Mouse (Mus musculus) heart, postnatal 0 days (tissue): ENCODE results near the gene Nid1. TPM values are rescaled to one million over a fixed set of nuclear protein-coding genes. Genes with fewer than 3 reads are reported as not detected.

Experiments used
- ATAC-seq: fragments of 200-750 bp; cut with Nextera tagmentation; 2 replicates; pipeline ENCODE4 v1.8.0; 2017; ENCODE audit warnings: low read depth, moderate number of reproducible peaks, moderate library complexity; ENCODE audit not compliant: insufficient read depth
- DNase-seq: peaks from one replicate; pipeline ENCODE4 v3.0.0-alpha.2; 2016; ENCODE audit warnings: low spot score
- H3K27ac ChIP-seq: fragments of 300-500 bp; sonication (generic); 2 replicates; pipeline ENCODE4 v1.5.1; 2014; ENCODE audit warnings: low read depth, mild to moderate bottlenecking
- H3K27me3 ChIP-seq: fragments of 300-500 bp; sonication (generic); 2 replicates; pipeline ENCODE4 v1.6.1; 2014; ENCODE audit warnings: low read length, mixed read lengths; ENCODE audit not compliant: control insufficient read depth, insufficient read depth
- H3K36me3 ChIP-seq: fragments of 300-500 bp; sonication (generic); replicated peaks from 2 replicates; pipeline ENCODE4 v1.6.1; 2014; ENCODE audit warnings: low read length, mixed read lengths; ENCODE audit not compliant: control insufficient read depth, insufficient read depth
- H3K4me1 ChIP-seq: fragments of 300-500 bp; sonication (generic); 2 replicates; pipeline ENCODE4 v1.6.1; 2014; ENCODE audit warnings: antibody characterized with exemption; ENCODE audit not compliant: control insufficient read depth, insufficient read depth
- H3K4me2 ChIP-seq: fragments of 300-500 bp; sonication (generic); 2 replicates; pipeline ENCODE4 v1.6.1; 2014; ENCODE audit warnings: low read depth, mild to moderate bottlenecking, low read length, moderate library complexity
- H3K4me3 ChIP-seq: fragments of 300-500 bp; sonication (generic); 2 replicates; pipeline ENCODE4 v1.5.1; 2014; ENCODE audit warnings: low read depth, low read length
- H3K9ac ChIP-seq: fragments of 300-500 bp; sonication (generic); replicated peaks from 2 replicates; pipeline ENCODE4 v1.6.1; 2014; ENCODE audit warnings: low read depth, low read length, mixed read lengths
- H3K9me3 ChIP-seq: fragments of 300-500 bp; sonication (generic); replicated peaks from 2 replicates; pipeline ENCODE4 v1.6.1; 2016; ENCODE audit warnings: low read length; ENCODE audit not compliant: control insufficient read depth
- CTCF ChIP-seq: IDR thresholded peaks from 2 replicates; pipeline ENCODE4 v1.5.1; 2016; ENCODE audit warnings: antibody characterized with exemption, control low read depth, low read depth
- EP300 ChIP-seq: IDR thresholded peaks from 2 replicates; pipeline ENCODE4 v1.6.1; 2016; ENCODE audit warnings: antibody characterized with exemption, low read depth
- WGBS: fragments of 180-500 bp; shearing (Covaris S2); extraction: QIAGEN DNeasy Blood & Tissue Kit; methylation state at CpG from one replicate; pipeline ENCODE4 v1.1.7; 2014; 5-methylcytosine and 5-hydroxymethylcytosine counted together
- polyA plus RNA-seq: library from polyadenylated mRNA; unstranded; fragments of >200 nt; fragmentation: Nextera tagmentation; extraction: Ambion mirVana; gene quantifications from 2 replicates; pipeline ENCODE4 v1.2.1, GENCODE M21; 2015
- total RNA-seq: library from RNA; depleted of rRNA; stranded (reverse); fragments of >200 nt; gene quantifications from 2 replicates; pipeline ENCODE4 v1.2.3, GENCODE M21; 2014; ENCODE audit warnings: low replicate concordance

Nid1 gene
- total and polyA plus RNA-seq, 2 experiments from 2014 or later = 50.2 to 127 TPM

DNA sequence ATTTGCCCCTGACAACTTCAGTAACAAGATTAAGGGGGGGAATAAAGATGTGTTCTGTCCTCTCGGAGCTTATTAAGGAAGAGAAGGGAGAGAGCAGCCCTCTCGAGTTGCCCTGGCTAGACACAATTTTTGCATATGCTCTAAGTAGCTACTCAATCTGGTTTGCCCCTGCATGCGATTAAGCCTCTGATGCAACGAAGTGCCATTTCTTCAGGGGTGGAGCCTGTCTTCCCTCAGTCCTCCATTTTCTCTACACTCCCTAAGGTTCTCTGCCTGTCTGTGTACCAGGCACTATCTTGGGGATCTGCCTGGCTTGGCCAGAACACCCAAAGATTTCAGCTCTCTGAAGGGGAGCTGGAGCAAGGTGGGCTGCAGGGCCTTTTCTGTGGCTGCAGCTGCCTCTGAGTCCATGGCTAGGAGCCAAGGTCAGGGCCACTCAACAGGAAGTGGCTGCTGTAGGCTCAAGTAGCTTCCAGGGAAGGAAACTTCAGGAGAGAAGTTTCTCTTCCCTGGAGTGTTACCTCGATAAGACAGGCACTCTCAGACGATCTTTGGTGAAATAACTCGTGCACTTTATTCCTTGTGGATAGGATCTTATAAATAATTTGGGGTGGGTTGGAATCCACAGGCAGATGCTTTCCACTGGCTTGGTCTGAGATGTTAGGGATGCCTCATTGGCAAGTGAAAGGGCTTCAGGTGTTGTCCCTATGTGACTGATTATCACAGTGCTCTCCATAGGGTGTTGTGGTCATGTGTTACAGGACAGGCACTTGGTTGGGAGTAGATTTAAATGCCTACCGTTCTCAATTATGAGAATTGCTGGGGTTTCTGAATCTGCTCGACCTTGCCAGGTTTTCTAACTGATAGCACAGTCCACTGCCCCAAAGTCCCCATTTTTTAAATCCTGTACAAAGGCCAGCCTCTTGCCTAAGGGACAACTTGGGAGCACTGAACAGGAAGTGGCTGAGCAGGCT, 112.6 kb downstream of the Nid1 start:
- Histone ChIP-seq H3K27me3 (no peaks in the 10 kb centered on the region), H3K36me3 (no peaks in the 10 kb centered on the region), H3K27ac (no peak overlapping the region), H3K9me3 (no peaks in the 10 kb centered on the region), H3K4me3 (no peak overlapping the region), H3K4me2 (no peak overlapping the region), H3K4me1 (peaks cover 7% of the 10 kb centered on the region; the same call in 1 of the 2 replicates), H3K9ac (no peak overlapping the region)
- no peak for DNase-seq
- 56% methylated on average over 9 of the region's 9 CpGs for WGBS
- TF ChIP-seq CTCF (no peak), EP300 (no peak)
- ATAC-seq = no peak

DNA sequence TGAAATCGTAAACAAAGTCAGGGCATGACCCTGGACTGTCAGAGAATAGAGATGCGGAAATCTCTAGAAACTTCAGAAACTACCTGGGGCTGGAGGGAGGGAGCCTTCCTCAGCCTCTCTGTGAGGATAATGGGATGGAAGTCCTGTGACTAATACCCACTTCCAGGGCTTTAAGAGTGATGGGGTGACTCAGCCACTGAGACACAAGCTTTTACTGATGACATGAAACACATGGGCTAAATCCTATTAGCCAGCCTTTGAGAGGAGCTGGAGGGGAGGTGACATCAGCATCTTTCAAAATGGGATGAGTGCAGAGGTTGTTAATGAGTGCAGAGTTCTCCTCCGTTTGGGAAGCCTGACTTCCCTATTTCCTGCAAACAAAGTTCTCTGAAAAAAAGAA, 114.7 kb downstream of the Nid1 start:
- DNase-seq (no peak), ATAC-seq (no peak)
- H3K9ac ChIP-seq = no peak overlapping the region
- no peak overlapping the region for H3K4me2 ChIP-seq
- no peaks in the 10 kb centered on the region for H3K27me3 ChIP-seq
- no peak overlapping the region for H3K27ac ChIP-seq
- peaks cover 7% of the 10 kb centered on the region; the same call in 1 of the 2 replicates for H3K4me1 ChIP-seq
- TF ChIP-seq EP300 (no peak), CTCF (no peak)
- H3K36me3 ChIP-seq = no peaks in the 10 kb centered on the region
- no peaks in the 10 kb centered on the region for H3K9me3 ChIP-seq
- 49% methylated on average over 3 of the region's 3 CpGs for WGBS
- H3K4me3 ChIP-seq = no peak overlapping the region

DNA sequence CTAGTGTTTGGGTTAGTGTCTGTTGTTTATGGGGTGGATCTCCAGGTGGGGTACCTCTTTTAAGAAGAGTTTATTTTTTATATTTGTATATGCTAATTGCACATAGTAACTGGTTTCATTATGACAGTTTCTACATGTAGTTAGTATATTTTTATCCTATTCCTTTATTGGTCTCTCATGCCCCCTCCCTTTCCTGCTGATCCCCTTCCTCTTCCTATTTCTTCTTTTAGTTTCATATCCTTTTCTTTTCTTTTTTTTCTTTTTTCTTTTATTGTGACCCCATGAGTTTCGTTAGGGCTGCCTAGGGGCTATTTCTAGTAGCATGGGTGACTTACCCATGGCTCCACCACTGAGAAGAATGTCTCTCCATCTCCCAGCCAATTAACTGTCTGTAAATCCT, 116.3 kb downstream of the Nid1 start:
- no peak overlapping the region for H3K27ac ChIP-seq
- WGBS = 37% methylated on average over 1 of the region's 1 CpGs

DNA sequence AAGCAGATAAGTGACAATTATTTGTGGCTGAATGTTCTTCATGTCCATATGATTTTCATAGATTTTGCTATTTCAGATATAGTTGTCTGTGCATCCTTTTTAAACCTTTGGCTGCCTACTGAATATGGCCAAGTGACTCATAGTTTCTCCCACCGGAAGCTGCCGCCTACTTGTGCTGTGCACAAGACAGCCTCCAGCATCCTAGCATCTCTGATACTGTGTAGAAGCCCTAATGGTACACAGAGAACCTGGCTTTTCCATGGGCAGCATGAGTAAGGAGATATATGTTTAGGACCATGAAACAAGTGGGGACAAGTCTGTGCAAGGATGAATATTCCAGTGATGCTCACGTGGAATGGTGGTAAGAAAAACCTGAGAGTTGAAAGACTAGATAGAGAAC, 117.8 kb downstream of the Nid1 start:
- H3K4me1 ChIP-seq = peaks cover 3% of the 10 kb centered on the region; the same call in 1 of the 2 replicates
- no peaks in the 10 kb centered on the region for H3K9me3 ChIP-seq
- no peaks in the 10 kb centered on the region for H3K27me3 ChIP-seq
- no peak for DNase-seq
- H3K4me2 ChIP-seq = no peak overlapping the region
- no peak for TF ChIP-seq EP300
- TF ChIP-seq CTCF = no peak
- no peak overlapping the region for H3K27ac ChIP-seq
- H3K36me3 ChIP-seq = no peaks in the 10 kb centered on the region
- no peak for ATAC-seq
- H3K9ac ChIP-seq = no peak overlapping the region
- H3K4me3 ChIP-seq = no peak overlapping the region
- WGBS = 88% methylated on average over 3 of the region's 3 CpGs

More for the DNA sequence above, 116.3 kb downstream of the Nid1 start:
- Histone ChIP-seq H3K9me3 (no peaks in the 10 kb centered on the region), H3K4me2 (no peak overlapping the region), H3K4me3 (no peak overlapping the region), H3K36me3 (no peaks in the 10 kb centered on the region), H3K9ac (no peak overlapping the region), H3K4me1 (peaks cover 7% of the 10 kb centered on the region; the same call in 1 of the 2 replicates), H3K27me3 (no peaks in the 10 kb centered on the region)
- TF ChIP-seq CTCF (no peak), EP300 (no peak)
- ATAC-seq (no peak), DNase-seq (no peak)

DNA sequence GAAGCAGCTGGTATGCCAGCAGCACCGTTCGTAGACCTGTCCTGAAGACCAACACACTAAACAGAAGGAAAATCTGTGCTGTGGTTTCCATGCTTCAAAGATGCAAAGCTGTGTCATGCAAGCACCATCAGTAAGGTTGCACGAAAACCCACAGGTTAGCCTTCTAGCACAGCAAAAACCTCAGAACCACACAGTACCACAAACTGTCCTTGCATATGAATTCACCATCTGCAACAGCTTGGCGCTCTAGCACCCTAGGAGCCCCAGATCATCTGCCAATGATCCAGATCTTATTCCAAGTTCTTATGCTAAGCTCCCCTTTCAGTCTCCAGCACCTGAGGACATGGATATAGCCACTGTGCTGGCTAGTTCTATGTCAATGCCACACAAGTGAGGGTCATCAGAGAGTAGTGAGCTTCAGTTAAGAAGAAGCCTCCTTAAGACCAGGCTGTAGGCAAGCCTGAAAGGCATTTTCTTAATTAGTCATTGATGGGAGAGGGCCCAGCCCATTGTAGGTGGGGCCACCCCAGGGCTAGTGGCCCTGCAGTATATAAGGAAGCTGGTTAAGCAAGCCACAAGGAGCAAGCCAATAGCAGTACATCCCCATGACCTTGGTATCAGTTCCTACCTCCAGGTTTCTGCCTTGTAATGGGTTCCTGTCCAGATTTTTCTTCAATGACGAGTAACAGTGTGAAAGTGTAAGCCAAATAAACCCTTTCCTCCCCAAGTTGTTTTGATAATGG, 119.8 kb downstream of the Nid1 start:
- no peaks in the 10 kb centered on the region for H3K36me3 ChIP-seq
- no peak overlapping the region for H3K4me2 ChIP-seq
- H3K27me3 ChIP-seq = no peaks in the 10 kb centered on the region
- H3K4me1 ChIP-seq = no peaks in the 10 kb centered on the region; the same call in 1 of the 2 replicates
- TF ChIP-seq CTCF = no peak
- TF ChIP-seq EP300 = no peak
- WGBS = 76% methylated on average over 5 of the region's 5 CpGs
- H3K4me3 ChIP-seq = no peak overlapping the region
- no peak for ATAC-seq
- H3K9ac ChIP-seq = no peak overlapping the region
- H3K9me3 ChIP-seq = no peaks in the 10 kb centered on the region
- H3K27ac ChIP-seq = no peak overlapping the region
- DNase-seq = no peak
